Mouse (Mus musculus) olfactory bulb, adult 2 months (tissue): Measurements from ENCODE around the gene Hlcs.

ENCODE experiments used
- CTCF ChIP-seq: fragments of 200-500 bp; IDR thresholded peaks from 2 replicates; pipeline ENCODE4 v1.5.1; 2012; ENCODE audit warnings: low read depth, mild to moderate bottlenecking, low read length, moderate library complexity; ENCODE audit not compliant: insufficient read depth
- POLR2A ChIP-seq: fragments of 200-500 bp; IDR thresholded peaks from 2 replicates; pipeline ENCODE4 v1.6.1; 2012; ENCODE audit warnings: mild to moderate bottlenecking, low read depth, low read length, moderate library complexity; ENCODE audit not compliant: insufficient read depth

DNA sequence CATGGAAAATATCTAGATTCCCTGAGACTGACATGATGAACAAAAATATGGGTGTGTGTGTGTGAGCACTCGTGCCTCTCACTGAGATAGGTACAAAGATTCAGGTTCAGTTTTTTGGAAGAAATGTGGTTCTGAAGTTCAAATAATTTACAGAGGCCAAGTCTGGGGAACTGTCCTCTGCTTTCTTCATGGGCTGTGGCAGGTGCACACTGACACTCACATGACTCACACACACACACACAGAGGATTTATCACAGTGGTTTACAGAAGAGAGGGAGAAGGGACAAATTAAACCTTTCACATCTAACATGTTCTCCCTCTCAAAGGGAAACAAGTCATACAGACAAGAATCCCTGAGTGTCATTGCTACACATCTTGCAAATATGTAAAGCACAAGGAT, 140.0 kb downstream of the Hlcs start:
- TF ChIP-seq POLR2A (no peak), CTCF (no peak)
